7 mouse cellular contexts compared by ENCODE assay signal in genomic region chr7:28955295-28955897, GRCm38 (mm10). TPM values are rescaled to one million over a fixed set of nuclear protein-coding genes. Genes with fewer than 3 reads are reported as not detected.
DNase-seq lines count a peak whose midpoint lies in the region; ATAC-seq and TF ChIP-seq lines count a peak whose summit lies in the region.

No protein-coding gene starts in this region.

- no peak for ATAC-seq in kidney, postnatal 0 days (replicated peaks; ENCODE audit: low FRiP score, low read depth)
- no peak for ATAC-seq in embryonic facial prominence, embryonic 12.5 days (ENCODE audit: insufficient number of reproducible peaks, insufficient read depth, low FRiP score, low TSS enrichment)
- no peak for ATAC-seq in limb, embryonic 15.5 days (ENCODE audit: insufficient number of reproducible peaks, low FRiP score, low TSS enrichment, low read depth)

- no peak for TF ChIP-seq EP300 in ES-Bruce4 (IDR thresholded peaks at IDR 0.05; ENCODE audit: insufficient read depth, low read depth, low read length)

- no peaks in the 10 kb centered on the region for H3K9me3 ChIP-seq in kidney, postnatal 0 days (replicated peaks; ENCODE audit: low read length)
- no peaks in the 10 kb centered on the region for H3K9me3 ChIP-seq in ES-Bruce4 (replicated peaks; ENCODE audit: control insufficient read depth, insufficient read depth, low read length, poor library complexity, severe bottlenecking)
- H3K9me3 ChIP-seq in embryonic facial prominence, embryonic 12.5 days: no peaks in the 10 kb centered on the region
- H3K9me3 ChIP-seq in limb, embryonic 15.5 days: no peaks in the 10 kb centered on the region

- no peak for TF ChIP-seq CTCF in kidney, postnatal 0 days (IDR thresholded peaks at IDR 0.05; ENCODE audit: low read depth)
- TF ChIP-seq CTCF in ES-Bruce4 (IDR thresholded peaks at IDR 0.05; ENCODE audit: low read depth, low read length): no peak

- peak overlapping the region; percentile 56 for H3K27ac ChIP-seq in kidney, postnatal 0 days
- peak overlapping the region; percentile 57; the same call in 1 of the 2 replicates for H3K27ac ChIP-seq in ES-Bruce4 (ENCODE audit: insufficient read depth, low read length)
- peak overlapping the region; percentile 63; the same call in 1 of the 2 replicates for H3K27ac ChIP-seq in embryonic facial prominence, embryonic 12.5 days
- peak overlapping the region; percentile 72 for H3K27ac ChIP-seq in limb, embryonic 15.5 days

- DNase-seq in kidney, postnatal 0 days (ENCODE audit: low spot score): no peak
- no peak for DNase-seq in kidney, adult 18-20 months
- no peak for DNase-seq in layer of hippocampus, adult 9-11 months
- no peak for DNase-seq in spleen, adult 18-20 months

- H3K4me1 ChIP-seq in kidney, postnatal 0 days (replicated peaks; ENCODE audit: insufficient read depth, low read length): peaks cover 76% of the 10 kb centered on the region
- H3K4me1 ChIP-seq in ES-Bruce4 (ENCODE audit: control insufficient read depth, insufficient read depth, low read length): peaks cover 8% of the 10 kb centered on the region
- peaks cover 62% of the 10 kb centered on the region for H3K4me1 ChIP-seq in embryonic facial prominence, embryonic 12.5 days
- H3K4me1 ChIP-seq in limb, embryonic 15.5 days: peaks cover 88% of the 10 kb centered on the region

- H3K36me3 ChIP-seq in kidney, postnatal 0 days (ENCODE audit: insufficient read depth, low read length): 0 out of 2 replicates have a peak, but pooled peaks cover 2% of the 10 kb centered on the region
- peaks cover 26% of the 10 kb centered on the region for H3K36me3 ChIP-seq in ES-Bruce4 (ENCODE audit: control insufficient read depth, insufficient read depth, low read length, poor library complexity, severe bottlenecking)
- H3K36me3 ChIP-seq in embryonic facial prominence, embryonic 12.5 days: peaks cover 3% of the 10 kb centered on the region; the same call in 1 of the 2 replicates
- no peaks in the 10 kb centered on the region for H3K36me3 ChIP-seq in limb, embryonic 15.5 days

- WGBS in kidney, postnatal 0 days: 40% methylated on average over 5 of the region's 5 CpGs
- 60% methylated on average over 5 of the region's 5 CpGs for WGBS in embryonic facial prominence, embryonic 12.5 days
- 37% methylated on average over 5 of the region's 5 CpGs for WGBS in limb, embryonic 15.5 days

- H3K4me3 ChIP-seq in kidney, postnatal 0 days (replicated peaks; ENCODE audit: low read depth, low read length): no peak overlapping the region
- H3K4me3 ChIP-seq in ES-Bruce4 (ENCODE audit: low read depth, low read length): no peak overlapping the region
- H3K4me3 ChIP-seq in embryonic facial prominence, embryonic 12.5 days: no peak overlapping the region
- no peak overlapping the region for H3K4me3 ChIP-seq in limb, embryonic 15.5 days

- H3K9ac ChIP-seq in kidney, postnatal 0 days (ENCODE audit: low read depth, low read length): no peak overlapping the region
- H3K9ac ChIP-seq in ES-Bruce4 (ENCODE audit: low read depth, poor library complexity, severe bottlenecking): peak overlapping the region; percentile 75
- no peak overlapping the region for H3K9ac ChIP-seq in embryonic facial prominence, embryonic 12.5 days
- 0 out of 2 replicates have a peak overlapping the region, but pooled peaks have one; percentile 10 for H3K9ac ChIP-seq in limb, embryonic 15.5 days

- H3K4me2 ChIP-seq in kidney, postnatal 0 days (ENCODE audit: low read length): no peak overlapping the region
- no peak overlapping the region for H3K4me2 ChIP-seq in embryonic facial prominence, embryonic 12.5 days (replicated peaks)
- H3K4me2 ChIP-seq in limb, embryonic 15.5 days: no peak overlapping the region

- TF ChIP-seq POLR2A in ES-Bruce4 (IDR thresholded peaks at IDR 0.05; ENCODE audit: insufficient read depth, low read length): no peak

- H3K27me3 ChIP-seq in kidney, postnatal 0 days (ENCODE audit: insufficient read depth, low read length): no peaks in the 10 kb centered on the region
- H3K27me3 ChIP-seq in ES-Bruce4 (ENCODE audit: control insufficient read depth, insufficient read depth, low read length, poor library complexity, severe bottlenecking): no peaks in the 10 kb centered on the region
- no peaks in the 10 kb centered on the region for H3K27me3 ChIP-seq in embryonic facial prominence, embryonic 12.5 days
- no peaks in the 10 kb centered on the region for H3K27me3 ChIP-seq in limb, embryonic 15.5 days

RNA-seq across cellular contexts. Expression of gene Actn4, which starts 6.7 kb away (rescaled TPM):
- polyA plus RNA-seq in kidney, postnatal 0 days (2015; fragmentation: Nextera tagmentation; extraction: Ambion mirVana): 255 and 280 TPM in 2 replicates
- 318 and 324 TPM in 2 replicates for polyA plus RNA-seq in ES-Bruce4 (2011; ENCODE audit: insufficient read depth, insufficient read length, low read depth, missing spikeins)
- 233 and 253 TPM in 2 replicates for polyA plus RNA-seq in embryonic facial prominence, embryonic 12.5 days (2016; fragmentation: Nextera tagmentation; extraction: Ambion mirVana)
- polyA plus RNA-seq in limb, embryonic 15.5 days (2015; fragmentation: Nextera tagmentation; extraction: Ambion mirVana): 347 and 359 TPM in 2 replicates

RNA-seq across cellular contexts. Expression of gene Eif3k, which starts 26.3 kb away (rescaled TPM):
- 467 and 479 TPM in 2 replicates for polyA plus RNA-seq in kidney, postnatal 0 days (2015; fragmentation: Nextera tagmentation; extraction: Ambion mirVana)
- 409 and 413 TPM in 2 replicates for polyA plus RNA-seq in ES-Bruce4 (2011; ENCODE audit: insufficient read depth, insufficient read length, low read depth, missing spikeins)
- polyA plus RNA-seq in embryonic facial prominence, embryonic 12.5 days (2016; fragmentation: Nextera tagmentation; extraction: Ambion mirVana): 392 and 419 TPM in 2 replicates
- 372 and 387 TPM in 2 replicates for polyA plus RNA-seq in limb, embryonic 15.5 days (2015; fragmentation: Nextera tagmentation; extraction: Ambion mirVana)

RNA-seq across cellular contexts. Expression of gene Map4k1, which starts 26.5 kb away (rescaled TPM):
- 7.6 and 9.5 TPM in 2 replicates for polyA plus RNA-seq in kidney, postnatal 0 days (2015; fragmentation: Nextera tagmentation; extraction: Ambion mirVana)
- polyA plus RNA-seq in ES-Bruce4 (2011; ENCODE audit: insufficient read depth, insufficient read length, low read depth, missing spikeins): 33.2 and 36.3 TPM in 2 replicates
- 6.7 and 9.3 TPM in 2 replicates for polyA plus RNA-seq in embryonic facial prominence, embryonic 12.5 days (2016; fragmentation: Nextera tagmentation; extraction: Ambion mirVana)
- 7.2 and 7.6 TPM in 2 replicates for polyA plus RNA-seq in limb, embryonic 15.5 days (2015; fragmentation: Nextera tagmentation; extraction: Ambion mirVana)

Comparison
In these comparisons a context has a peak if more than half of its experiments do, and no peak if none do; other contexts are left out.
1. H3K9ac ChIP-seq: peak in ES-Bruce4 (single experiment) and limb, embryonic 15.5 days (single experiment); none in kidney, postnatal 0 days (single experiment) and embryonic facial prominence, embryonic 12.5 days (single experiment).
2. Peak in every context shown above with its lines, with median percentiles within 50 percentile points of each other: H3K27ac ChIP-seq.